Mouse (Mus musculus) G1E (cell line): ENCODE measurements around the gene Mocs2. TPM values are rescaled to one million over a fixed set of nuclear protein-coding genes. Genes with fewer than 3 reads are reported as not detected.

Experiments used
- ATAC-seq: 2 replicates; pipeline ENCODE4 v1.8.0; 2016; ENCODE audit warnings: mild to moderate bottlenecking; ENCODE audit not compliant: insufficient number of reproducible peaks, poor library complexity, low FRiP score, severe bottlenecking; ENCODE audit errors: extremely low read depth
- DNase-seq: peaks from one replicate; pipeline ENCODE4 v3.0.0; 2012; ENCODE audit warnings: low spot score
- H3K27me3 ChIP-seq: 2 replicates; pipeline ENCODE4 v1.6.1; 2012; ENCODE audit warnings: mild to moderate bottlenecking, low read length, inconsistent platforms; ENCODE audit not compliant: insufficient read depth
- H3K36me3 ChIP-seq: replicated peaks from 2 replicates; pipeline ENCODE3; 2012; ENCODE audit warnings: mild to moderate bottlenecking, inconsistent platforms
- H3K4me1 ChIP-seq: 2 replicates; pipeline ENCODE4 v1.6.1; 2012; ENCODE audit warnings: low read depth, low read length, inconsistent platforms, mixed read lengths; ENCODE audit not compliant: insufficient read depth
- H3K4me3 ChIP-seq: 2 replicates; pipeline ENCODE4 v1.5.1; 2012; ENCODE audit warnings: low read depth, mild to moderate bottlenecking, inconsistent platforms, low read length, moderate library complexity, mixed read lengths
- H3K9me3 ChIP-seq: replicated peaks from 2 replicates; pipeline ENCODE4 v1.6.1; 2012; ENCODE audit warnings: inconsistent platforms
- CTCF ChIP-seq: IDR thresholded peaks from 2 replicates; pipeline ENCODE4 v1.5.1; 2012; ENCODE audit warnings: low read depth, low read length, inconsistent platforms, mixed read lengths
- GATA1 ChIP-seq: IDR thresholded peaks from 2 replicates; pipeline ENCODE4 v1.6.1; 2012; ENCODE audit warnings: borderline replicate concordance, low read length, inconsistent platforms, mixed read lengths
- GATA2 ChIP-seq: IDR thresholded peaks from 2 replicates; pipeline ENCODE4 v1.6.1; 2012; ENCODE audit warnings: low read depth, low read length, inconsistent platforms, borderline replicate concordance
- POLR2AphosphoS5 ChIP-seq: IDR thresholded peaks from 2 replicates; pipeline ENCODE4 v1.6.1; 2012; ENCODE audit warnings: low read depth, low read length, inconsistent platforms; ENCODE audit not compliant: insufficient replicate concordance
- TAL1 ChIP-seq: conservative IDR thresholded peaks from 2 replicates; pipeline ENCODE4 v1.6.1; 2012; ENCODE audit warnings: low read depth, low read length, inconsistent platforms, mixed read lengths
- polyA plus RNA-seq: library from polyadenylated mRNA; stranded (reverse); fragments of >175 nt; gene quantifications from 2 replicates; pipeline ENCODE4 v1.2.3, GENCODE M21; 2012
- total RNA-seq, 2 experiments: library from RNA; stranded (forward) in 1 of 2; stranded (reverse) in 1 of 2; fragments of 200-1000 nt in 1 of 2; fragments of >200 nt in 1 of 2; fragmentation: Nextera tagmentation in 1 of 2; gene quantifications; 2 replicates each; pipeline ENCODE4 v1.2.3; 2014 to 2017

Mocs2 gene
- total and polyA plus RNA-seq, 3 experiments: 0.94 to 23.2 (median 13.8) TPM

DNA sequence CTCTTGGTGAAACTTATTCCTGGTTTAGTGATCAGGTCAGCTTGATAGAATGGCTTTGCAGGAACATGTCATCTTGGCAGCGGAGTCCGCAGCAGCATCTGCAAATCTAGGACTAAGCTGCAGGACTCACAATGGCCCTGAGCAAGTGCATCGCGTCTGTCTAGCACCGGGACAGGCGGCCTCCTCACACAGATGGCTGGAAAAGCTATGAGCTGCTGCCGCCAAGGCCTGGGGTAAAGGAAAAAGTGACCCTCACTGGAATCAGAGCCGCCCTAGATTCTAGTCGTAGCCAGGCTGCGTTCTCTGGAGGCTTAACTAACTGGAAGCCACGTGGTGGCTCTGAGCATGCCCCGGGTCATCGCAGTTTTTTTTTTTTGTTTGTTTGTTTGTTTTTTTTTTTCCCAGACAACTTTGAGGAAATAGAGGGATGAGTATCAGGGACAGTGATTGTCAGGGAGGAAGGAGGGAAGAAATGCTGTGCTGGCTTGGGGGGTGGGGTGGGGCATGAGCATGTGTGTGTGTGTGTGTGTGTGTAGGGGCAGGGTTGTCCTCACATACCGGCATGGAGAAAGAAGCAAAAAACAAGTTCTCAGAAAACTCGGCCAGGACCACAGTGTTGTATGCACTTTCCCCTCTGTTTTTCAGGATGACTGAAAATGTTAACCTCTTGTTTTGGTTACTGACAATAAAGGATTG lies 37.7 kb downstream of the Mocs2 start:
- DNase-seq (no peak), ATAC-seq (no peak)
- peaks cover 3% of the 10 kb centered on the region for H3K27me3 ChIP-seq
- H3K9me3 ChIP-seq: no peaks in the 10 kb centered on the region
- no peak overlapping the region for H3K4me3 ChIP-seq
- no peaks in the 10 kb centered on the region for H3K4me1 ChIP-seq
- TF ChIP-seq GATA2 (no peak), CTCF (no peak)
- no peaks in the 10 kb centered on the region for H3K36me3 ChIP-seq

GRCm38 (mm10) chr13:114856269-114856627 lies 38.2 kb downstream of the Mocs2 start:
- TF ChIP-seq GATA1 (no peak), POLR2AphosphoS5 (no peak), GATA2 (no peak), TAL1 (no peak), CTCF (no peak)
- Histone ChIP-seq H3K4me1 (no peaks in the 10 kb centered on the region), H3K9me3 (no peaks in the 10 kb centered on the region), H3K36me3 (no peaks in the 10 kb centered on the region), H3K4me3 (no peak overlapping the region), H3K27me3 (peaks cover 3% of the 10 kb centered on the region)
- no peak for ATAC-seq
- DNase-seq: no peak

DNA sequence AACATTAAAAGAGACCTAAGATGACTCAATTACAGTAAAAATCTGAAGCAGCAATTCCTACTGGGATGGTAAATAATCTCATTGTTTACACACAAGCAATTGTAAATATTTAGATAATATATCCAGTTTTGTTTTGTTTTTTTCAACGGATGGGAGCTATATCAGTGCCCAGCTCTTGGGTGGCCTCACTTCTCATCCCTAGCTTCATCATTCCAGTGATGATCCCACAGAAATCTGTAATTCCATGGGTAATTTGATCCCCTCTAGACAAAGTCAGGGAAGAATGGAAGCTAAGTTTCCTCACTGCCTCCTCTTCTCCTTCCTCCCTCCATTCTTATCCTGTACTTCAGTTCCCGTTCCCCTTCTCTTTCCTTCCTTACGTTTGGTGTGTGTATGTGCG lies 39.5 kb downstream of the Mocs2 start:
- TF ChIP-seq CTCF (no peak), POLR2AphosphoS5 (no peak)
- H3K27me3 ChIP-seq: peaks cover 3% of the 10 kb centered on the region
- no peaks in the 10 kb centered on the region for H3K9me3 ChIP-seq
- H3K4me3 ChIP-seq: no peak overlapping the region
- no peaks in the 10 kb centered on the region for H3K4me1 ChIP-seq
- no peak for ATAC-seq
- no peaks in the 10 kb centered on the region for H3K36me3 ChIP-seq
- DNase-seq: no peak

- Histone ChIP-seq H3K4me3 (no peak overlapping the region), H3K9me3 (no peaks in the 10 kb centered on the region), H3K4me1 (no peaks in the 10 kb centered on the region), H3K27me3 (peaks cover 10% of the 10 kb centered on the region), H3K36me3 (no peaks in the 10 kb centered on the region)
- DNase-seq: no peak
- no peak for ATAC-seq
- TF ChIP-seq POLR2AphosphoS5 (no peak), GATA2 (no peak), CTCF (no peak), TAL1 (no peak), GATA1 (no peak)
Observed at GRCm38 (mm10) chr13:114874738-114875137, 56.7 kb downstream of the Mocs2 start.

- peaks cover 9% of the 10 kb centered on the region for H3K27me3 ChIP-seq
- DNase-seq (no peak), ATAC-seq (no peak)
- H3K9me3 ChIP-seq: no peaks in the 10 kb centered on the region
- H3K36me3 ChIP-seq: no peaks in the 10 kb centered on the region
- no peak overlapping the region for H3K4me3 ChIP-seq
- TF ChIP-seq POLR2AphosphoS5: no peak
- no peak for TF ChIP-seq GATA1
- TF ChIP-seq GATA2: no peak
- H3K4me1 ChIP-seq: no peaks in the 10 kb centered on the region
Observed at GRCm38 (mm10) chr13:114876005-114876520, 58.0 kb downstream of the Mocs2 start.

DNA sequence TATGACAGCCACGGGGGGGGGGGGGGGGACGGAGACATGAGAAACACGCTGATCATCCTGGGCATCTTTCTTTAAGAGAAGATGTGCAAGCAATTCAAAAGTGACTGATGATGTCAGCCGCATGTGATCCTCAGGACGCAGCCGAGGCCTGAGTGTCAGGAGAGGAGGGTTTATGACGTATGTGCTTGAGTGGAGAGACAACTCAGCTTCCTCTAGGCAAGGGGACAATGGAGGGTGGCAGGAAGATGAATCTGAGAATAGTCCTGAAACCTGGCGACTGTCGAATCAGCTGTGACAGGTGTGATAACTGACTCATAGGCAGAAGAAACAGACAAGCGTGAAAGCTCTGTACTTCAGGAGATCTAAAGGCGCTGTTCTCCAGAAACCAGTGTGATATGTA lies 60.6 kb downstream of the Mocs2 start:
- Histone ChIP-seq H3K36me3 (no peaks in the 10 kb centered on the region), H3K9me3 (no peaks in the 10 kb centered on the region), H3K27me3 (0 out of 2 replicates have a peak, but pooled peaks cover 3% of the 10 kb centered on the region), H3K4me1 (no peaks in the 10 kb centered on the region), H3K4me3 (no peak overlapping the region)
- ATAC-seq (no peak), DNase-seq (no peak)
- TF ChIP-seq GATA2 (no peak), TAL1 (no peak), GATA1 (no peak), CTCF (no peak), POLR2AphosphoS5 (no peak)

Other genes starting within 250 kb of the Mocs2 start
- gene Itga2, start 113.9 kb downstream of the Mocs2 start, total RNA-seq (2014; fragmentation: Nextera tagmentation): not detected in 2 replicates
- 0.06 and 0.11 TPM in 2 replicates for gene Itga2, start 113.9 kb downstream of the Mocs2 start, total RNA-seq (2017)
- not detected in 2 replicates for gene Itga2, start 113.9 kb downstream of the Mocs2 start, polyA plus RNA-seq